Mouse (Mus musculus) MEL (cell line): Measurements from ENCODE around the gene Mrps34. TPM values are rescaled to one million over a fixed set of nuclear protein-coding genes. Genes with fewer than 3 reads are reported as not detected.
A peak's percentile ranks its signal among the peaks of the same experiment; 100 is the strongest.

ENCODE experiments used
- DNase-seq: peaks from one replicate; pipeline ENCODE4 v3.0.0; 2011; ENCODE audit warnings: low read depth, low spot score
- H3K27ac ChIP-seq: 2 replicates; pipeline ENCODE4 v1.5.1; 2012; ENCODE audit warnings: low read depth, mild to moderate bottlenecking, control low read depth, low read length, moderate library complexity; ENCODE audit not compliant: control insufficient read depth
- H3K27me3 ChIP-seq, 2 experiments: fragments of 150-350 bp in 1 of 2; sonication (generic) in 1 of 2; 2 replicates each; pipeline ENCODE4 v1.6.1; 2012; ENCODE audit warnings: low read length in 2 of 2, mild to moderate bottlenecking in 2 of 2, improper control_type of control experiment in 1 of 2, moderate library complexity in 1 of 2; ENCODE audit not compliant: insufficient read depth in 2 of 2, control insufficient read depth in 1 of 2
- H3K36me3 ChIP-seq, 2 experiments: 2 replicates each; pipeline ENCODE4 v1.6.1; 2012 to 2014; ENCODE audit warnings: low read length in 2 of 2, improper control_type of control experiment in 1 of 2, inconsistent platforms in 1 of 2, mild to moderate bottlenecking in 1 of 2; ENCODE audit not compliant: insufficient read depth in 2 of 2, control insufficient read depth in 1 of 2
- H3K4me1 ChIP-seq, 2 experiments: fragments of 150-350 bp in 1 of 2; sonication (generic) in 1 of 2; 2 replicates each; pipeline ENCODE4 v1.6.1; 2012; ENCODE audit warnings: low read length in 2 of 2, improper control_type of control experiment in 1 of 2, mild to moderate bottlenecking in 1 of 2; ENCODE audit not compliant: insufficient read depth in 2 of 2, control insufficient read depth in 1 of 2
- H3K4me3 ChIP-seq, 2 experiments: fragments of 150-350 bp in 1 of 2; sonication (generic) in 1 of 2; 2 replicates each; pipeline ENCODE4 v1.5.1; 2012; ENCODE audit warnings: low read depth in 2 of 2, low read length in 2 of 2, mild to moderate bottlenecking in 2 of 2, moderate library complexity in 2 of 2, control low read depth in 1 of 2, improper control_type of control experiment in 1 of 2; ENCODE audit not compliant: control insufficient read depth in 1 of 2, insufficient read depth in 1 of 2
- H3K79me2 ChIP-seq: 2 replicates; pipeline ENCODE4 v1.6.1; 2012; ENCODE audit warnings: mild to moderate bottlenecking, low read length, moderate library complexity; ENCODE audit not compliant: control insufficient read depth, poor library complexity, insufficient read depth
- H3K9ac ChIP-seq: 2 replicates; pipeline ENCODE4 v1.6.1; 2012; ENCODE audit warnings: low read depth, mild to moderate bottlenecking, control low read depth, low read length, moderate library complexity; ENCODE audit not compliant: control insufficient read depth, poor library complexity, severe bottlenecking
- H3K9me3 ChIP-seq: fragments of 150-350 bp; sonication (generic); replicated peaks from 2 replicates; pipeline ENCODE4 v1.6.1; 2012; ENCODE audit warnings: mild to moderate bottlenecking, low read length, improper control_type of control experiment, moderate library complexity; ENCODE audit not compliant: insufficient read depth
- CHD1 ChIP-seq: IDR thresholded peaks from 2 replicates; pipeline ENCODE4 v1.6.1; 2012; ENCODE audit warnings: low read depth, mild to moderate bottlenecking, inconsistent platforms, low read length, improper control_type of control experiment
- CHD2 ChIP-seq: IDR thresholded peaks from 2 replicates; pipeline ENCODE4 v1.6.1; 2011; ENCODE audit warnings: low read length, improper control_type of control experiment
- E2F4 ChIP-seq: IDR thresholded peaks from 2 replicates; pipeline ENCODE4 v1.6.1; 2011; ENCODE audit warnings: low read depth, low read length, improper control_type of control experiment, borderline replicate concordance
- ELF1 ChIP-seq: IDR thresholded peaks from 2 replicates; pipeline ENCODE4 v1.6.1; 2014; ENCODE audit warnings: low read depth, mild to moderate bottlenecking, inconsistent platforms, low read length, improper control_type of control experiment, moderate library complexity
- EP300 ChIP-seq, 2 experiments: IDR thresholded peaks; 2 replicates each; pipeline ENCODE4 v1.6.1; 2011; ENCODE audit warnings: improper control_type of control experiment in 2 of 2, low read length in 2 of 2, low read depth in 1 of 2, mild to moderate bottlenecking in 1 of 2
- ETS1 ChIP-seq: IDR thresholded peaks from 2 replicates; pipeline ENCODE4 v1.6.1; 2012; ENCODE audit warnings: low read depth, mild to moderate bottlenecking, inconsistent platforms, low read length, improper control_type of control experiment, moderate library complexity
- GABPA ChIP-seq: IDR thresholded peaks from 2 replicates; pipeline ENCODE4 v1.6.1; 2012; ENCODE audit warnings: low read depth, mild to moderate bottlenecking, inconsistent platforms, low read length, improper control_type of control experiment, moderate library complexity
- GATA1 ChIP-seq: IDR thresholded peaks from 2 replicates; pipeline ENCODE4 v1.6.1; 2011; ENCODE audit warnings: low read depth, low read length, improper control_type of control experiment
- HCFC1 ChIP-seq: IDR thresholded peaks from 2 replicates; pipeline ENCODE4 v1.6.1; 2012; ENCODE audit warnings: low read depth, mild to moderate bottlenecking, inconsistent platforms, low read length, improper control_type of control experiment, moderate library complexity
- JUND ChIP-seq: IDR thresholded peaks from 2 replicates; pipeline ENCODE4 v1.6.1; 2011; ENCODE audit warnings: low read depth, mild to moderate bottlenecking, improper control_type of control experiment, low read length
- MAFK ChIP-seq: IDR thresholded peaks from 2 replicates; pipeline ENCODE4 v1.6.1; 2011; ENCODE audit warnings: low read depth, mild to moderate bottlenecking, low read length, improper control_type of control experiment, borderline replicate concordance
- MAX ChIP-seq: IDR thresholded peaks from 2 replicates; pipeline ENCODE4 v1.6.1; 2011; ENCODE audit warnings: low read length, improper control_type of control experiment
- MAZ ChIP-seq: IDR thresholded peaks from 2 replicates; pipeline ENCODE4 v1.6.1; 2012; ENCODE audit warnings: low read depth, mild to moderate bottlenecking, inconsistent platforms, low read length, improper control_type of control experiment
- MEF2A ChIP-seq: IDR thresholded peaks from 2 replicates; pipeline ENCODE4 v1.6.1; 2014; ENCODE audit warnings: low read depth, mild to moderate bottlenecking, inconsistent platforms, low read length, improper control_type of control experiment; ENCODE audit not compliant: poor library complexity, insufficient replicate concordance, severe bottlenecking; ENCODE audit errors: extremely low read depth
- MXI1 ChIP-seq: IDR thresholded peaks from 2 replicates; pipeline ENCODE4 v1.6.1; 2011; ENCODE audit warnings: mild to moderate bottlenecking, low read depth, low read length, improper control_type of control experiment
- MYB ChIP-seq: IDR thresholded peaks from 2 replicates; pipeline ENCODE4 v1.6.1; 2011; ENCODE audit warnings: mild to moderate bottlenecking, low read depth, low read length, improper control_type of control experiment
- MYC ChIP-seq: IDR thresholded peaks from 2 replicates; pipeline ENCODE4 v1.6.1; 2011; ENCODE audit warnings: low read depth, mild to moderate bottlenecking, low read length, improper control_type of control experiment, moderate library complexity
- NELFE ChIP-seq: IDR thresholded peaks from 2 replicates; pipeline ENCODE4 v1.6.1; 2011; ENCODE audit warnings: low read depth, low read length, improper control_type of control experiment
- POLR2A ChIP-seq, 2 experiments: IDR thresholded peaks; 2 replicates each; pipeline ENCODE4 v1.6.1; 2011 to 2012; ENCODE audit warnings: low read length in 2 of 2, mild to moderate bottlenecking in 2 of 2, control low read depth in 1 of 2, improper control_type of control experiment in 1 of 2, low read depth in 1 of 2, moderate library complexity in 1 of 2; ENCODE audit not compliant: control insufficient read depth in 1 of 2, insufficient read depth in 1 of 2, poor library complexity in 1 of 2
- POLR2AphosphoS2 ChIP-seq: IDR thresholded peaks from 2 replicates; pipeline ENCODE4 v1.6.1; 2011; ENCODE audit warnings: low read length, improper control_type of control experiment
- POLR2AphosphoS5 ChIP-seq: IDR thresholded peaks from 2 replicates; pipeline ENCODE4 v1.6.1; 2012; ENCODE audit warnings: low read depth, borderline replicate concordance, mild to moderate bottlenecking, inconsistent platforms, low read length, moderate library complexity, mixed read lengths
- RAD21 ChIP-seq: IDR thresholded peaks from 2 replicates; pipeline ENCODE4 v1.6.1; 2011; ENCODE audit warnings: mild to moderate bottlenecking, low read depth, low read length, improper control_type of control experiment
- RCOR1 ChIP-seq: IDR thresholded peaks from 2 replicates; pipeline ENCODE4 v1.6.1; 2012; ENCODE audit warnings: low read depth, mild to moderate bottlenecking, inconsistent platforms, low read length, improper control_type of control experiment
- SIN3A ChIP-seq: IDR thresholded peaks from 2 replicates; pipeline ENCODE4 v1.6.1; 2012; ENCODE audit warnings: low read length, improper control_type of control experiment, inconsistent platforms
- SMC3 ChIP-seq: IDR thresholded peaks from 2 replicates; pipeline ENCODE4 v1.6.1; 2011; ENCODE audit warnings: low read depth, low read length, improper control_type of control experiment
- TAL1 ChIP-seq: IDR thresholded peaks from 2 replicates; pipeline ENCODE4 v1.6.1; 2012; ENCODE audit warnings: mild to moderate bottlenecking, inconsistent platforms, low read length, moderate library complexity, mixed read lengths
- TBP ChIP-seq: IDR thresholded peaks from 2 replicates; pipeline ENCODE4 v1.8.0; 2011; ENCODE audit warnings: low read depth, low read length, improper control_type of control experiment
- TCF12 ChIP-seq: IDR thresholded peaks from 2 replicates; pipeline ENCODE4 v1.6.1; 2014; ENCODE audit warnings: low read depth, mild to moderate bottlenecking, inconsistent platforms, low read length, improper control_type of control experiment, moderate library complexity
- UBTF ChIP-seq: IDR thresholded peaks from 2 replicates; pipeline ENCODE4 v1.6.1; 2012; ENCODE audit warnings: low read depth, mild to moderate bottlenecking, inconsistent platforms, low read length, improper control_type of control experiment, moderate library complexity, borderline replicate concordance; ENCODE audit not compliant: insufficient read depth
- USF1 ChIP-seq: IDR thresholded peaks from 2 replicates; pipeline ENCODE4 v1.6.1; 2014; ENCODE audit warnings: low read depth, mild to moderate bottlenecking, inconsistent platforms, low read length, improper control_type of control experiment, moderate library complexity
- USF2 ChIP-seq, 2 experiments: IDR thresholded peaks; 2 replicates each; pipeline ENCODE4 v1.6.1; 2011 to 2012; ENCODE audit warnings: improper control_type of control experiment in 2 of 2, low read length in 2 of 2, borderline replicate concordance in 1 of 2, inconsistent platforms in 1 of 2, low read depth in 1 of 2, mild to moderate bottlenecking in 1 of 2; ENCODE audit not compliant: insufficient read depth in 1 of 2
- ZC3H11A ChIP-seq: IDR thresholded peaks from 2 replicates; pipeline ENCODE4 v1.6.1; 2012; ENCODE audit warnings: low read depth, mild to moderate bottlenecking, inconsistent platforms, low read length, improper control_type of control experiment
- ZKSCAN1 ChIP-seq: IDR thresholded peaks from 2 replicates; pipeline ENCODE4 v1.6.1; 2012; ENCODE audit warnings: low read depth, mild to moderate bottlenecking, inconsistent platforms, low read length, improper control_type of control experiment, moderate library complexity
- ZMIZ1 ChIP-seq: IDR thresholded peaks from 2 replicates; pipeline ENCODE4 v1.6.1; 2012; ENCODE audit warnings: low read depth, mild to moderate bottlenecking, inconsistent platforms, low read length, improper control_type of control experiment, moderate library complexity
- ZNF384 ChIP-seq: IDR thresholded peaks from 2 replicates; pipeline ENCODE4 v1.6.1; 2012; ENCODE audit warnings: low read depth, mild to moderate bottlenecking, inconsistent platforms, low read length, improper control_type of control experiment
- polyA plus RNA-seq, 2 experiments: library from polyadenylated mRNA; stranded (reverse) in 1 of 2; unstranded in 1 of 2; fragments of >175 nt in 1 of 2; fragments of >200 nt in 1 of 2; gene quantifications; 2 replicates each; pipeline versions ENCODE4 v1.2.1 to v1.2.4; 2012; ENCODE audit warnings: low replicate concordance in 2 of 2, low read depth in 1 of 2; ENCODE audit not compliant: insufficient read length in 2 of 2, insufficient read depth in 1 of 2, missing spikeins in 1 of 2
- total RNA-seq: library from RNA; depleted of rRNA; stranded (reverse); fragments of 300-350 nt; gene quantifications from 2 replicates; pipeline ENCODE4 v1.2.3, GENCODE M21; 2012

Mrps34 gene
- total and polyA plus RNA-seq, 3 experiments, result 74.8 to 82.0 TPM; not detected in 1

DNA sequence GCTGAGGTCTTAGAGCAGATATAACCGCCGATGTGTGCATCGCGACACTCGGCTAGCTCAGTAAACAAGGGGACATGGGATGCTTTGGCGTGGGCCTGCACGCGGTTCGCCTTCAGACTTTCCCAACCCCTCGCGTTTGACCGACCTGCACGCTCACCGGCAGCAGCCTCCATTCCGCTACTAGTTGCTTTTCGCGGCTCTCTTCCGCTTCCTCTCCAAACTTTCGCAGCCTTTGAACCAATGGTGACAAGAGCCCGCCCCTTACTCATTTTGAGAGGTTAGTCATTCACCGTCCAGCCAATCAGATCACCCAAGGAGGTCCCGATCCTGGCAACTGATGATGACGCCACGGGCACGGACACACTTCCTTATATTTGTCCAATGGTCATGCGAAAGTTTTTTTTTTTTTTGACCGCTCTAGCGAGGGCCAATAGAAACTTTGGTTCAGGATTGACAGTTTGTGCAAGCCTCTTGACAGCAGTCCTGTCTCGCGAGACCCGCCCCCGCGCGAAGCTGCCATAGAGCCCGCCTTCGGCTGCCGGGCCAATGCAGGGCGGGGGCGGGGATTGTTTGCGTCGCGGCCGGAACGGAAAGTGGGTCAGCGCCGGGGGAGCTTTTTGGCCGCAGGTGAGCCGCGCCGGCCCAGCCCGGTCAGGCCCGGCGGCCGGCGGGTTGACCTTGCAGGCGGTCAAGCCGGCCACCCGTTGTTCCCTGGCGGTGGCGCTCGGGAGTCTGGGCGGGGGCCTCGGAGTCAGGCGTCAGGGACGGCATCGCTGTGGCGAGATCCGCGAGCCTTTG lies 8.6 kb upstream of the Mrps34 start, which contains the start of the genes Nubp2 and Spsb3:
TSS of gene Nubp2 (minus strand) at position 216 of the 798 bp plus-strand sequence.
TSS of gene Spsb3 (plus strand) at position 510 of the 798 bp plus-strand sequence.
- peaks cover 22% of the 10 kb centered on the region for H3K79me2 ChIP-seq
- peak within 1 kb of the TSS; percentile 89 for H3K9ac ChIP-seq
- peak; percentile 99 for DNase-seq
- peaks cover 0 to 2% of the 10 kb centered on the region in 2 experiments; a peak in 2 of 4 replicates for H3K36me3 ChIP-seq
- peak within 1 kb of the TSS; percentile 88 to 93 for H3K4me3 ChIP-seq
- peaks cover 0 to 14% of the 10 kb centered on the region in 2 experiments; a peak in 1 of 4 replicates for H3K4me1 ChIP-seq
- peak within 1 kb of the TSS; percentile 35 for H3K27ac ChIP-seq
- no peaks in the 10 kb centered on the region for H3K27me3 ChIP-seq
- H3K9me3 ChIP-seq, result no peaks in the 10 kb centered on the region
- TF ChIP-seq RAD21, result no peak
- TF ChIP-seq MYC, result peak; percentile 78
- peak; percentile 69 for TF ChIP-seq NELFE
- peak; percentile 99 for TF ChIP-seq SIN3A
- TF ChIP-seq MXI1, result peak; percentile 98
- peak; percentile 75 for TF ChIP-seq MAX
- no peak for TF ChIP-seq EP300 (IDR thresholded peaks at IDR 0.05; ENCODE audit: low read depth in 1 of 2, low read length in 2 of 2)
- no peak for TF ChIP-seq MAFK
- TF ChIP-seq USF1, result 0 out of 2 replicates have a peak, but pooled peaks have one; percentile 28
- TF ChIP-seq ZKSCAN1, result peak; percentile 78; the same call in 1 of the 2 replicates
- TF ChIP-seq ZMIZ1, result 0 out of 2 replicates have a peak, but pooled peaks have one; percentile 69
- TF ChIP-seq RCOR1, result no peak
- TF ChIP-seq USF2 (IDR thresholded peaks at IDR 0.05; ENCODE audit: borderline replicate concordance in 1 of 2, insufficient read depth in 1 of 2, low read depth in 1 of 2, low read length in 2 of 2), result no peak
- no peak for TF ChIP-seq UBTF
- TF ChIP-seq CHD2, result peak; percentile 98
- peak; percentile 66; the same call in 1 of the 2 replicates for TF ChIP-seq TBP
- TF ChIP-seq POLR2AphosphoS5, result no peak
- TF ChIP-seq SMC3, result no peak
- 0 out of 2 replicates have a peak, but pooled peaks have one; percentile 36 for TF ChIP-seq JUND
- peak; percentile 98 for TF ChIP-seq ELF1
- TF ChIP-seq ETS1, result no peak
- peak; percentile 80; the same call in 1 of the 2 replicates for TF ChIP-seq POLR2AphosphoS2
- TF ChIP-seq MAZ, result peak; percentile 22; the same call in 1 of the 2 replicates
- TF ChIP-seq TAL1, result no peak
- peak; percentile 45 to 86 for TF ChIP-seq POLR2A (IDR thresholded peaks at IDR 0.05; ENCODE audit: control insufficient read depth in 1 of 2, insufficient read depth in 1 of 2, low read depth in 1 of 2, low read length in 2 of 2, poor library complexity in 1 of 2)
- peak; percentile 19; the same call in 1 of the 2 replicates for TF ChIP-seq TCF12
- TF ChIP-seq MEF2A, result no peak
- peak; percentile 85; the same call in 1 of the 2 replicates for TF ChIP-seq E2F4
- no peak for TF ChIP-seq CHD1
- TF ChIP-seq HCFC1, result peak; percentile 97
- TF ChIP-seq GATA1, result no peak
- TF ChIP-seq ZNF384, result peak; percentile 100
- peak; percentile 31; the same call in 1 of the 2 replicates for TF ChIP-seq GABPA
- TF ChIP-seq ZC3H11A, result no peak
- TF ChIP-seq MYB, result peak; percentile 52
